Mouse (Mus musculus): ENCODE data around the gene Ssbp2.

DNA sequence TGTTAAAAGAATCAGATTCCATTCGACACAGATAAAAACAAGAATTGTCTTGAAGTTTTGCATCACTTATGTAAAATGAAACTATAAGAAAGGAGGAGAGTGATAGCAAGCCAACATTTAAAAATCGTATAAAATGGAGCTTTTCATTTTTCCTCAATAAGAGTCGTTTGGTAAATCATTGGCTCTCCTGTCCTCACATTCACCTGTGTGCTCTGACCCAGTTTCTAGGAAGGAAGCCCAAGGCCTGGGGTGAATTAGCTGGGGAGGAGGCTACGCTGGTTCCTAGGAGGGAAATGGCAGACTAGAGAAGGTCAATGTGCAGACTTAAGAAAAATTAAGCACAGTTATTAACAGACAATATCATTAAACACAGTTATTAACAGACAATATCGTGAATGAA, 156.8 kb downstream of the Ssbp2 start:
- no peak for TF ChIP-seq POLR2A (IDR thresholded peaks at IDR 0.05; ENCODE audit: low read depth, low read length)
- TF ChIP-seq CTCF (IDR thresholded peaks at IDR 0.05; ENCODE audit: extremely low read depth, insufficient read depth, insufficient read length, insufficient replicate concordance) = no peak

All from spleen, adult 2 months (tissue).